Mouse (Mus musculus): ENCODE results near the gene Jaml. TPM values are rescaled to one million over a fixed set of nuclear protein-coding genes. Genes with fewer than 3 reads are reported as not detected.

The Jaml gene
- polyA plus RNA-seq, 1 experiment from 2014 or later: not detected

DNA sequence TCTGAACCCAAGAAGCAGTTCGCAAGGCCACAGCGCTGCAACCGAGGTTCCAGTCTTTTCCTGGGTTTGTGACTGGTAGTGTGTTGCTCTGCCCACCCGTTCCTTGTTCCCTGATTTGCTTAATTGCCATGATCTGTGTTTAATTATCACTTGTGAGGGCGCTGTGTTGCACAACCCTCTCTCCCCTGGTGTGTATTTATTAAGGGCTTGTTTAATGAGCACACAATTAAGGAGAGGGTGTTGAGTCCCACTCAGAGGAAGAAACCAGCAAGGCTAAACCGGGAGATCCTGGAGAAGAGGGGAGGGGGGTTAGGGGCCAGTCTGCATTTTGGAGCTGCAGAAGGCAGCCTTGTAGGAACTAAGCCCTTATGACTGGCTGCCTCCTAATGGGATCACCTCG lies 62.0 kb downstream of the Jaml start:
- Histone ChIP-seq H3K9me3 (ENCODE audit: control insufficient read depth, low read length) (no peaks in the 10 kb centered on the region), H3K36me3 (ENCODE audit: control insufficient read depth, insufficient read depth, low read length) (no peaks in the 10 kb centered on the region), H3K4me2 (ENCODE audit: low read depth, low read length) (no peak overlapping the region), H3K4me3 (ENCODE audit: low read depth, low read length) (no peak overlapping the region), H3K27ac (ENCODE audit: low read depth, low read length) (no peak overlapping the region), H3K27me3 (ENCODE audit: control insufficient read depth, insufficient read depth, low read length) (peaks cover 37% of the 10 kb centered on the region), H3K9ac (replicated peaks; ENCODE audit: low read depth, low read length) (no peak overlapping the region), H3K4me1 (ENCODE audit: control insufficient read depth, insufficient read depth, low read length) (peaks cover 5% of the 10 kb centered on the region; the same call in 1 of the 2 replicates)
- WGBS: 48% methylated on average over 7 of the region's 7 CpGs
- ATAC-seq (ENCODE audit: low read depth): no peak

DNA sequence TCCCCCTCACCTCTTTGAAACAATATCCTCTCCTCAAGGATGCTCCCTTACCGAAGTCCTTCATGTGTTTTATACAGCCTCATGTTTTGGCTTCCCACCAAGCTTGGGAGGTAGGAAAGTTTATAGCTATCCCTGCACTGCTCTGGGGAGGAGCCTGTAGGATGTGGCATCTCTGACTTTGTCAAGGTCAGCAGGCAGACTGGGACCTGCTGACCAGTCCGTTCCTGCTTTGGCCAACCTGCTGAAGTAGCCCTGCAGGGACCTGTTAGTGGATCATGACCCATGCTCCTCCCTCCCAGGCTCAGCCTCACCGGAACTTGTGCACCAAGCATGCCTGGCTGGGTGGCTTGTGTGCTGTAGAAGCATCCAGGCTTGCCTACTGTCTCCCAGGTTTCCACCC lies 63.7 kb downstream of the Jaml start:
- peaks cover 5% of the 10 kb centered on the region; the same call in 1 of the 2 replicates for H3K4me1 ChIP-seq (ENCODE audit: control insufficient read depth, insufficient read depth, low read length)
- no peak overlapping the region for H3K4me3 ChIP-seq (ENCODE audit: low read depth, low read length)
- H3K9me3 ChIP-seq (ENCODE audit: control insufficient read depth, low read length): no peaks in the 10 kb centered on the region
- 62% methylated on average over 3 of the region's 3 CpGs for WGBS
- H3K4me2 ChIP-seq (ENCODE audit: low read depth, low read length): no peak overlapping the region
- ATAC-seq (ENCODE audit: low read depth): no peak
- H3K36me3 ChIP-seq (ENCODE audit: control insufficient read depth, insufficient read depth, low read length): no peaks in the 10 kb centered on the region
- no peak overlapping the region for H3K27ac ChIP-seq (ENCODE audit: low read depth, low read length)
- H3K27me3 ChIP-seq (ENCODE audit: control insufficient read depth, insufficient read depth, low read length): peaks cover 24% of the 10 kb centered on the region
- H3K9ac ChIP-seq (replicated peaks; ENCODE audit: low read depth, low read length): no peak overlapping the region

GRCm38 (mm10) chr9:45145533-45146266 lies 66.7 kb downstream of the Jaml start:
- no peaks in the 10 kb centered on the region; the same call in 1 of the 2 replicates for H3K4me1 ChIP-seq (ENCODE audit: control insufficient read depth, insufficient read depth, low read length)
- peak; percentile 60; the same call in 1 of the 2 replicates for ATAC-seq (ENCODE audit: low read depth)
- peak overlapping the region; percentile 46 for H3K4me2 ChIP-seq (ENCODE audit: low read depth, low read length)
- no peak overlapping the region for H3K27ac ChIP-seq (ENCODE audit: low read depth, low read length)
- H3K27me3 ChIP-seq (ENCODE audit: control insufficient read depth, insufficient read depth, low read length): peaks cover 6% of the 10 kb centered on the region; the same call in 1 of the 2 replicates
- H3K4me3 ChIP-seq (ENCODE audit: low read depth, low read length): peak overlapping the region; percentile 15; the same call in 1 of the 2 replicates
- peak overlapping the region; percentile 12 for H3K9ac ChIP-seq (replicated peaks; ENCODE audit: low read depth, low read length)
- 1% methylated on average over 27 of the region's 27 CpGs for WGBS
- H3K36me3 ChIP-seq (ENCODE audit: control insufficient read depth, insufficient read depth, low read length): no peaks in the 10 kb centered on the region
- no peaks in the 10 kb centered on the region for H3K9me3 ChIP-seq (ENCODE audit: control insufficient read depth, low read length)

- WGBS: 0% methylated on average over 5 of the region's 5 CpGs
- H3K4me2 ChIP-seq (ENCODE audit: low read depth, low read length): peak overlapping the region; percentile 46
- no peaks in the 10 kb centered on the region for H3K36me3 ChIP-seq (ENCODE audit: control insufficient read depth, insufficient read depth, low read length)
- H3K27ac ChIP-seq (ENCODE audit: low read depth, low read length): no peak overlapping the region
- ATAC-seq (ENCODE audit: low read depth): peak; percentile 21; the same call in 1 of the 2 replicates
- no peaks in the 10 kb centered on the region for H3K9me3 ChIP-seq (ENCODE audit: control insufficient read depth, low read length)
- peak overlapping the region; percentile 15; the same call in 1 of the 2 replicates for H3K4me3 ChIP-seq (ENCODE audit: low read depth, low read length)
- H3K27me3 ChIP-seq (ENCODE audit: control insufficient read depth, insufficient read depth, low read length): peaks cover 6% of the 10 kb centered on the region; the same call in 1 of the 2 replicates
- no peaks in the 10 kb centered on the region; the same call in 1 of the 2 replicates for H3K4me1 ChIP-seq (ENCODE audit: control insufficient read depth, insufficient read depth, low read length)
- H3K9ac ChIP-seq (replicated peaks; ENCODE audit: low read depth, low read length): peak overlapping the region; percentile 12
These were observed 67.2 kb downstream of the Jaml start for GRCm38 (mm10) chr9:45146267-45146597.

DNA sequence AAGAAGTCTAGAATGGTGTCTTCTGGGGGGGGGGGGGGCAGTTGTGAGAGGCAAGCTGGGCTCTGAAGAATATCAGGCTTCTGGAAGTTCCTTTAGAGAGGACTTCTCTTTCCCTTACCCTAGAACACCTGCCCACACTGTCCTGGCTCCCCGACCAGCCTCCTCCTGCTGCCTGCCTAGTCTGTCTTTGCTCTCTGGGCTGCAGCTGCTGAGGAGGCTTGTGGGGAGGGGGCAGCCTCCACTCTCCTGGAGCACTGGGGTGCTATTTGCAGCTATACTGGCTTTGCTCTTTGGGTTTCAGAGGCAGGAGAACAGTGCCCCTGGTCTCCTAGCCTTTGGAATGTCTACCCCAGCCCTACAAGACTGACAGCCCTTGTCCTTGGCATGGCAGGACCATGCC lies 72.0 kb downstream of the Jaml start:
- WGBS: 71% methylated on average over 1 of the region's 1 CpGs
- H3K27ac ChIP-seq (ENCODE audit: low read depth, low read length): no peak overlapping the region
- no peak for ATAC-seq (ENCODE audit: low read depth)
- H3K4me3 ChIP-seq (ENCODE audit: low read depth, low read length): no peak overlapping the region
- H3K27me3 ChIP-seq (ENCODE audit: control insufficient read depth, insufficient read depth, low read length): no peaks in the 10 kb centered on the region
- H3K9me3 ChIP-seq (ENCODE audit: control insufficient read depth, low read length): no peaks in the 10 kb centered on the region
- H3K9ac ChIP-seq (replicated peaks; ENCODE audit: low read depth, low read length): no peak overlapping the region
- no peaks in the 10 kb centered on the region; the same call in 1 of the 2 replicates for H3K4me1 ChIP-seq (ENCODE audit: control insufficient read depth, insufficient read depth, low read length)
- no peak overlapping the region for H3K4me2 ChIP-seq (ENCODE audit: low read depth, low read length)
- no peaks in the 10 kb centered on the region for H3K36me3 ChIP-seq (ENCODE audit: control insufficient read depth, insufficient read depth, low read length)

- no peak for ATAC-seq (ENCODE audit: low read depth)
- no peak overlapping the region for H3K9ac ChIP-seq (replicated peaks; ENCODE audit: low read depth, low read length)
- H3K9me3 ChIP-seq (ENCODE audit: control insufficient read depth, low read length): no peaks in the 10 kb centered on the region
- WGBS: 68% methylated on average over 7 of the region's 7 CpGs
- H3K4me1 ChIP-seq (ENCODE audit: control insufficient read depth, insufficient read depth, low read length): no peaks in the 10 kb centered on the region
- H3K27ac ChIP-seq (ENCODE audit: low read depth, low read length): no peak overlapping the region
- H3K27me3 ChIP-seq (ENCODE audit: control insufficient read depth, insufficient read depth, low read length): no peaks in the 10 kb centered on the region
- H3K36me3 ChIP-seq (ENCODE audit: control insufficient read depth, insufficient read depth, low read length): no peaks in the 10 kb centered on the region
- H3K4me2 ChIP-seq (ENCODE audit: low read depth, low read length): no peak overlapping the region
- H3K4me3 ChIP-seq (ENCODE audit: low read depth, low read length): no peak overlapping the region
These were observed 74.4 kb downstream of the Jaml start for GRCm38 (mm10) chr9:45153361-45153760.

Other genes starting within 250 kb of the Jaml start
- gene Kmt2a, start 197.9 kb upstream of the Jaml start, polyA plus RNA-seq (2014; fragmentation: Nextera tagmentation; extraction: Ambion mirVana): 16.5 and 23.1 TPM in 2 replicates
- gene Atp5l, start 158.4 kb upstream of the Jaml start, polyA plus RNA-seq (2014; fragmentation: Nextera tagmentation; extraction: Ambion mirVana): 756 and 860 TPM in 2 replicates
- gene Ube4a, start 113.6 kb upstream of the Jaml start, polyA plus RNA-seq (2014; fragmentation: Nextera tagmentation; extraction: Ambion mirVana): 48.3 and 52.8 TPM in 2 replicates
- gene Cd3g, start 98.8 kb upstream of the Jaml start, polyA plus RNA-seq (2014; fragmentation: Nextera tagmentation; extraction: Ambion mirVana): 0.22 TPM in 1 of 2 replicates, not detected in the other
- gene Cd3d, start 97.4 kb upstream of the Jaml start, polyA plus RNA-seq (2014; fragmentation: Nextera tagmentation; extraction: Ambion mirVana): not detected in 2 replicates
- 0.31 TPM in 1 of 2 replicates, not detected in the other for gene Cd3e, start 69.6 kb upstream of the Jaml start, polyA plus RNA-seq (2014; fragmentation: Nextera tagmentation; extraction: Ambion mirVana)
- 0.99 TPM in 1 of 2 replicates, not detected in the other for gene Mpzl2, start 39.4 kb upstream of the Jaml start, polyA plus RNA-seq (2014; fragmentation: Nextera tagmentation; extraction: Ambion mirVana)
- 1.0 and 1.4 TPM in 2 replicates for gene Mpzl3, start 24.0 kb upstream of the Jaml start, polyA plus RNA-seq (2014; fragmentation: Nextera tagmentation; extraction: Ambion mirVana)
- 9.3 and 11.2 TPM in 2 replicates for gene Scn2b, start 38.6 kb downstream of the Jaml start, polyA plus RNA-seq (2014; fragmentation: Nextera tagmentation; extraction: Ambion mirVana)
- 0.08 and 0.13 TPM in 2 replicates for gene Scn4b, start 59.2 kb downstream of the Jaml start, polyA plus RNA-seq (2014; fragmentation: Nextera tagmentation; extraction: Ambion mirVana)
- not detected in 2 replicates for gene BC049352, start 102.8 kb downstream of the Jaml start, polyA plus RNA-seq (2014; fragmentation: Nextera tagmentation; extraction: Ambion mirVana)
- gene Tmprss4, start 124.9 kb downstream of the Jaml start, polyA plus RNA-seq (2014; fragmentation: Nextera tagmentation; extraction: Ambion mirVana): not detected in 2 replicates
- 0.56 and 1.4 TPM in 2 replicates for gene Il10ra, start 190.0 kb downstream of the Jaml start, polyA plus RNA-seq (2014; fragmentation: Nextera tagmentation; extraction: Ambion mirVana)
- 0.05 TPM in 1 of 2 replicates, not detected in the other for gene Tmprss13, start 239.9 kb downstream of the Jaml start, polyA plus RNA-seq (2014; fragmentation: Nextera tagmentation; extraction: Ambion mirVana)